In the genomic region with DNA sequence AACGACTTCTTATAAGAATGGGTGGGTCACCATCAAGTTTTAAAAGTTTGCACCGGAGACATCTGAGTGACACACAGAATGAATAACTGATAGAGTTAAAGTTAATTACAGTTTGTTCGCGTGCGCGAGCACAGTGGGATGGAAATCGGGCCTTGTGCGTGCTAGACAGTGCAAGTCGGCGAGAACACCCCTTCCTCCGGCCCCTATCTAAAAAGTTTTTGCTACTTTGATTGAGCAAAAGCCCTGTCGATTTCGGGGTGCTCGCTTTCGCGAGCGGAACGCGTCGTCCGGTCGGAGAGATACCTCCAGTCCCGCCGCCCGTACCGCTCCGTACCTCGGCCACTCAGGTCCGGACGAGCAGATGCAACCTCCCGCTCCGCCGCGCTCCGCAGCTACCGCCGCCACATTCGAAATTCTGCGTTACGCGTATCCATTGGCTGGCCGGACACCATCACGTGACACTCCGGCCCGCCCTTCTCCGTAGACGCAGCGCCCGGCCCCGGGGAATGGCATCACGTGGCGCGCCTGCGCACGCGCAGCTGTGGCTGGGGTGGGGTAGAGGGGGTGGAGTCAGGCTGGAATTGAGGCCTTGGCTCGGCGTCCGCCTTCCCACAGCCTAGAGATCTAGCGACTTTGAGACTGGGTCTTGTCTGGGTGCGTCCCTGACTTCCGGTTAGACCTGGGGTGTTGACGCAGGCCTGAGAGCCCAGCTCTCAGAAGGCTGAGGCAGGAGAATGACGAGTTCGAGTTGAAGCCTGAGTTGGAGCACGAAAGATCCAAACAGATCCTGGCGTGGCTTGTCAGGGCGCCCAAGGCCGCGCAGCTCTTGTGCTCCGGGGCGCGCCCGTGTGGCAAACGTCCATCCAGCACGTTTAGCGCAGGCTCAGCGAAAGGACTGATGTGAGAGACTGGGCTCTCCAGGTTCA, we compare ENCODE assay signal across 8 mouse cellular contexts. TPM values are rescaled to one million over a fixed set of nuclear protein-coding genes. Genes with fewer than 3 reads are reported as not detected.
DNase-seq lines count a peak whose midpoint lies in the region; ATAC-seq and TF ChIP-seq lines count a peak whose summit lies in the region.

TSS of gene Sgo1 (minus strand) at position 457 of the 926 bp plus-strand sequence.

- no peaks in the 10 kb centered on the region for H3K9me3 ChIP-seq in megakaryocyte, embryonic 14.5 days

- TF ChIP-seq CTCF in cortical plate, adult 2 months (IDR thresholded peaks at IDR 0.05; ENCODE audit: extremely low read depth, insufficient read depth, low read length), result no peak

- ATAC-seq in activated CD4-positive, CD25-positive, alpha-beta regulatory T cell, adult 4 months, result peak; percentile 89

- H3K36me3 ChIP-seq in megakaryocyte, embryonic 14.5 days (replicated peaks; ENCODE audit: low read length), result peaks cover 25% of the 10 kb centered on the region

- no peaks in the 10 kb centered on the region for H3K27me3 ChIP-seq in megakaryocyte, embryonic 14.5 days (replicated peaks)

- H3K4me1 ChIP-seq in cortical plate, adult 2 months (ENCODE audit: control insufficient read depth, insufficient read depth, low read length), result no peaks in the 10 kb centered on the region
- peaks cover 13% of the 10 kb centered on the region for H3K4me1 ChIP-seq in megakaryocyte, embryonic 14.5 days

- H3K4me3 ChIP-seq in cortical plate, adult 2 months (ENCODE audit: insufficient read depth, low read length), result peak within 1 kb of the TSS; percentile 60
- H3K4me3 ChIP-seq in megakaryocyte, embryonic 14.5 days (replicated peaks), result peak within 1 kb of the TSS; percentile 95

- DNase-seq in gastrocnemius, adult 8-10 months (ENCODE audit: low spot score in 2 of 2), result peak; percentile 92 to 95
- peak; percentile 89 for DNase-seq in hindlimb bud, embryonic 11.5 days (ENCODE audit: extremely low spot score, low read depth, low spot score)
- DNase-seq in left cerebral cortex, adult 8-10 months (ENCODE audit: low spot score in 2 of 2), result peak; percentile 90 to 92
- DNase-seq in right cerebral cortex, postnatal 10 days (ENCODE audit: low spot score in 2 of 2), result peak; percentile 97 to 98
- peak; percentile 94 for DNase-seq in urinary bladder, postnatal 25 days (ENCODE audit: low spot score)

- peak; percentile 95 for TF ChIP-seq POLR2A in cortical plate, adult 2 months (IDR thresholded peaks at IDR 0.05; ENCODE audit: extremely low read depth, insufficient read depth, low read length)

- peak within 1 kb of the TSS; percentile 88 for H3K27ac ChIP-seq in cortical plate, adult 2 months (ENCODE audit: insufficient read depth, low read length)

RNA-seq across cellular contexts. Expression of gene Sgo1, which starts in this region (rescaled TPM):
- polyA plus RNA-seq in activated CD4-positive, CD25-positive, alpha-beta regulatory T cell, adult 4 months (2017; shearing (Covaris generic)), result 10 to 100 TPM in 1 of 2 experiments, 1 to 10 TPM in 1; 7.1 to 12.3 TPM
- polyA plus RNA-seq in cortical plate, adult 2 months (2012; rRNA removed), result 0.19 and 0.21 TPM in 2 replicates
- not detected for total RNA-seq in gastrocnemius, adult 8-10 months (2022)
- total RNA-seq in left cerebral cortex, adult 8-10 months (2022), result under 1 TPM; 0.11 to 0.19 (median 0.15) TPM
- 2.9 TPM in 1 of 2 replicates, not detected in the other for polyA plus RNA-seq in megakaryocyte, embryonic 14.5 days (2012; ENCODE audit: insufficient read depth, low replicate concordance)

Comparison
In these comparisons a context has a peak if more than half of its experiments do, and no peak if none do; other contexts are left out.
1. Peak in every context shown above with its lines: DNase-seq, ATAC-seq, H3K4me3 ChIP-seq and H3K27ac ChIP-seq.
2. Peak in DNase-seq in gastrocnemius, adult 8-10 months; RNA of the gene not detected or under 1 TPM.
3. Peak in DNase-seq in left cerebral cortex, adult 8-10 months; RNA of the gene not detected or under 1 TPM.